Mouse (Mus musculus) spleen, adult 2 months (tissue): ENCODE data around the gene Tulp3.

ENCODE experiments used
- CTCF ChIP-seq: fragments of 200-500 bp; IDR thresholded peaks from 2 replicates; pipeline ENCODE4 v1.5.1; 2011; ENCODE audit warnings: mild to moderate bottlenecking, inconsistent platforms; ENCODE audit not compliant: insufficient read depth, insufficient read length, insufficient replicate concordance; ENCODE audit errors: extremely low read depth
- POLR2A ChIP-seq: fragments of 200-500 bp; IDR thresholded peaks from 2 replicates; pipeline ENCODE4 v1.6.1; 2011; ENCODE audit warnings: low read depth, low read length, inconsistent platforms

DNA sequence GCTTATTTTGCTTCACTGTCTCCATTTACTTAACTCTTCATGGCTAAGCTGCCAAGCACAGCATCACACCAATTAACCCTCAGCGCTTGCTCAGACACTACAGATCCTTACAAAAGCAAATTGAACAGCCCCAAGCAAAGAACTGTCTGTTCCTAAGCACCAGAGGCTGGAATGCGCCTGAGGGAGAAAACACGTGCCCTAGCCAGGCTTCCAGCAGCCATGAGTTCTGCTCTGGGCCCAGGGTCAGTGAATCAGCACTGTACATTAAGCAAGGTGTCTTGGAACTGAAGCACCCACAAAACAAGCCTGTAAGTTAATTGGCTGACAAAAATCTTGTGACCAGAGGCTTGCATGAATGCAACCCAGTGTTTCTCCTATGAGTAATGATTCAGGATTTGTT is 73.5 kb downstream of the Tulp3 start:
- TF ChIP-seq POLR2A (no peak), CTCF (no peak)
